Mouse (Mus musculus) CH12.LX (cell line): ENCODE results near the gene Zgrf1.

Source experiments
- EP300 ChIP-seq: IDR thresholded peaks from 2 replicates; pipeline ENCODE4 v1.6.1; 2011; ENCODE audit warnings: low read length, improper control_type of control experiment
- MYC ChIP-seq: IDR thresholded peaks from 2 replicates; pipeline ENCODE4 v1.6.1; 2011; ENCODE audit warnings: low read depth, mild to moderate bottlenecking, improper control_type of control experiment, low read length

- TF ChIP-seq EP300, result no peak
- no peak for TF ChIP-seq MYC
These were observed 38.0 kb upstream of the Zgrf1 start for GRCm38 (mm10) chr3:127515251-127515650.
